Mouse (Mus musculus) layer of hippocampus, postnatal 25 days (tissue): ENCODE results near the gene Fchsd2. TPM values are rescaled to one million over a fixed set of nuclear protein-coding genes. Genes with fewer than 3 reads are reported as not detected.

Source experiments
- DNase-seq, 2 experiments: peaks; one replicate each; pipeline ENCODE4 v3.0.0; 2022; ENCODE audit warnings: mixed read lengths in 2 of 2, low spot score in 1 of 2; ENCODE audit errors: extremely low spot score in 1 of 2
- total RNA-seq, 2 experiments: library from RNA; stranded (reverse); gene quantifications; 2 replicates each; pipeline ENCODE4 v1.2.3; 2021

Fchsd2 gene
- total RNA-seq, 2 experiments from 2014 or later, result 33.0 to 41.8 TPM

DNA sequence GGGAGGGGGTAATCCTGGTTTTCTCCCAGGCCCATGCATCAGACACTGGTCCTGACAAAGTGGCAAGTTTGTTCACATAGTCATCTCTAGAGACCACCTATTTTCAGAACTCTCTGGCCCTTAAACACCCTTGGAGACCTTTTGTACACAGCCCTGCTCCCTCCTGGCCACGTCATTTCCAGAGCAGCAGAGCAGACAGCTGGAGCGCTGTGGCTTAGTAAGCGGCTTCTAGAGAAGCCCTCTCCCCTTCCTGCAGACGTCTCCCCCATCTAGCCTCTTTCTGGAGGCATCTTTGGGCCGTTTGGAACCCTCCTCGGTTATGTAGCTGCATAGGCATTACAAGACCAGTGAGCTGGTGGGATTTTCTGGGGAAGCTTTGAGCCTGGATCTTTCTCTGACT, 21.6 kb upstream of the Fchsd2 start:
- no peak for DNase-seq

DNA sequence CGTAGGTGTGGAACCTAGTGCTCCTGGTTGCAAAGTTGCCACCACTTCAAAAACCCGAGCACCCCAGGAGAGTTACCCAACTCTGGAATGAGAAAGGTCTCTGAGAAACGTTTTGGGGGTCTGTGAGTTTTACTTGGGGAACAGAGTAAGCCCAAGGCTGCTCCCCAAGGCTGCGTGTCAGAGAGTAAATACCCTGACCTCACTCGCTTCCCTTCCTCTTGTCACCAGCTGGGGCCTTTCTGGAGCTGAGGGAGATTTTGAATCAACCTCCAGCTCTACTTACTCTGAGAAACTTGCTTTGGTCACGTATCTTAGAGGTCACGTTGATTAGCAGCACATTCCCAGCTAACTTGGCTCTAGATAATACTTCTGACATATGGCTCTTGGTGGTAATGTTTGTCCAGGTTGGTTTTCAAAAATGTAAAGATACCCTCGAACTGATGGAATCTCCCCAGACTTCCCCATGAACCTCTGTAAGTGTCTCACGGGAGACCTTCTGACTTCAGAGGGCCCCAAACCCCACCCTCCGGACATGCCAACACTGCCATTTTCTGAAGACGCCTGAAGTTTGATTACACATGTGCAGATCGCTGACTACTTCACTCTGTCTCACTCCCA, 20.4 kb upstream of the Fchsd2 start:
- no peak for DNase-seq

DNA sequence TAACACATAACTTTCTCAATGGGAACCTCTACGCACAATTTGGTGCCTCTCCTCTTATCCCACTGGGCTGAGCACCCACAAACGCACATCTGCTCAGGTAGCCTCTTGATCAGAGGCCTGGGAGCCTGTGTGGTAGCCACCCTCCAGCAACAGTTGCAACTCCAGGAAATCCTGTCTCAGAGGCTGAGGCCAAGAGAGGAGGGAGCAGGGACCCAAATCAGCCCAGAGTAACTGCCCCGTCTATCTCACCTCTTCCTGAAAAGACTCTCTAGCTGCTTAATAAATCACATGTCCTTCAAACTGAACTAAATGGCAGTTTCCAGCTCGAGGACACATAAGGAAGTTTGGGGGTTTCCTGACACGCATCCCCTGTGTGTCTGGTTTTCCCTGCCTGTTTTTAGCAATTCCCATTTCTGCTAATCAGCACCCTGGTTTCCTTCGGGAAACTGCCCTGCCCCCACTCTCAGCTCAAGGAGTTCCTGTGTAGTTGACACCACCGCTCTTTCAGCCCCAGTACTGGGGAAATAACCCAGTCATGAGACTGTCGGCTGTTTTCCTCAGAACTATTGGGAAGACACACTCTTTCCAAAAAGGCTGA, 18.4 kb upstream of the Fchsd2 start:
- DNase-seq, result no peak

DNA sequence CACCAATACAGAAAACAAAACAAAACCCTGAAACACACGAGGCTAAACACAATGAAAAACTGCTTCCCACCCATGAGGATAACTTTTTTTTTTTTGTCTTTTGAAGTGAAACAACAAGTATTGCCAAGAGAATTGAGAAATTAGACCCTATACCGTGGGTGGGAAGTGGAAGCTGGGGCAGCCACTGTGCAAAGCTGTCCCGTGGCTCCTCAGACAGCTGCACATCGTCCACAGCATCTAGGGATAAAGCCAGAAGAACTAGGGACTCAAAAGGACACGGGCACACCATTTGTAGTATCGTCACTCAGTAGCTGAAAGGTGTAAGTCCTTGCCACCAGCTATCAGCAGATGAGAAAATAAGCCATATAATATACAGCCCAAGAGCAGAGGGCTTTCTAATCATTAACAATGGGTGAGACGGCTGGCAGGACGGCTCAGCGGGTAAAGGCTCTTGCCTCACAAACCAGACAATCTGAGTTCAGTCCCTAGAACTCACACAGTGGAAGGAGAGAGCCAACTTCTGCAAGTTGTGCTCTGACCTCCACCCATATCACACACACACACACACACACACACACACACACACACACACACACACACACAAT, 9.0 kb upstream of the Fchsd2 start:
- no peak for DNase-seq

DNA sequence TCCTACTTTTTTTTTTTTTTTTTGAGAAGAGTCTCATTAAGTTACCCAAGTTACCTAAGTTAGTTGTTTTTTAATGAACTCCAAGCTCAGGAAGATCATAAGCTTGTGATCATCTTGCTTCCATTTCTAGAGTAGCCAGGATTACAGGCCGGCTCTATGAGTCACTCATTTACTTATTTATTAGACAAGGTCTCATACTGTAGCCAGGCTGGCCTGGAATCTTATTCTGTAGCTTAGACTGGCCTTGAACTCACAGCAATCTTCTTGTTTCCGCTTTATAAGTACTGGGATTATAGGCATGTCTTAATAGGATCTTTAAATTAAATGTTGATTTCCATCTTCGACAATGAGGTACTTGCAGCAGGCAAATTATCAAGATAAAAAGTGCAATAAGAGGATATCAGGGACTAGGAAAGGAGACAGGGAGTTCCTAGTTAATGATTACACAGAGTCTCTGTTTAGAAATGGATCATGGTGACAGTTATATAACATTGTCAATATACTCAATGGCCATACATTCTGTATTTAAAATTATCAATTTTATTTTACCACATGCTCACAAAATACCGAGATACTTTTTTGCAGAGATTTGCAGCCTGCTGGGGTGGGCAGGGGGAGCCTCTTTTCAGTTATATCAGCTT, 7.7 kb upstream of the Fchsd2 start:
- DNase-seq, result no peak

DNA sequence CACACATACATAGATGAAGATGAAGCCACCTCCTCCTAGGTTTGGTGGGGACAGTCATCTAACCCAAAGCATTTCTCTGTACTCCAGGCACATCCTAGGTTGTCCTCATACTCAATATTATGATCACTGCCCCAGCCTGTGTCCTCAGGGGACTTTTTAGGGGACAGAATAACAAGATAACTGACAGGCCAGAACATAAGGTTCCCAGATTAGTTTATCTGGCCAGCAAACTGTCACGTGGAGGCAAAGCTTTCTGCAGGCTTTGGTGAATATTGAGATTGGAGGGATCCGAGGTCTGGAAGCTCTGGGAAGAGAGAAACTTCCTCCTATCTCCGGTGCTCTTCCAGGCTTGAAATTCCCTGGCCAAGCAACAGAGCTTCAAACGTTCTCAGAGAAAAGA, 6.9 kb upstream of the Fchsd2 start:
- DNase-seq, result no peak

DNA sequence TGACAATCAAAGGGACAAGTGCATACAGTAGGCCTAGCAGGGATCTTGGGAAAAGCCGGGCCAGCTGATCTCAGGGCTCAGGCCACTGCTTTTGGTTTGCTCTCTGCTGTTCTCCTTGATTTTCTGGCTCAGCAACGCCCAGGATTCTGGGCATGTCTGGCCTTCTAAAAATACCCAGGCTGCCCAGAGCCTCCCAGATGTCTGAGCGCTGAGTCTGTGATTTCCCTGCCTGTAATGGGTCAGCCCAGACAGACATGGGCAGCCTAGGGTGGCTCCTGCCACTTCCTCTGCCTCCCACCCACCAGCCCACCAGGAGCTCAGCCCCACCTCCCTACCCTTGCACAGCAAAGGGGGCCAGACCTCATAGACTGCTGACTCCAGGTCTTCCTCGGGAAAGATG, 4.0 kb upstream of the Fchsd2 start:
- DNase-seq, result no peak

DNA sequence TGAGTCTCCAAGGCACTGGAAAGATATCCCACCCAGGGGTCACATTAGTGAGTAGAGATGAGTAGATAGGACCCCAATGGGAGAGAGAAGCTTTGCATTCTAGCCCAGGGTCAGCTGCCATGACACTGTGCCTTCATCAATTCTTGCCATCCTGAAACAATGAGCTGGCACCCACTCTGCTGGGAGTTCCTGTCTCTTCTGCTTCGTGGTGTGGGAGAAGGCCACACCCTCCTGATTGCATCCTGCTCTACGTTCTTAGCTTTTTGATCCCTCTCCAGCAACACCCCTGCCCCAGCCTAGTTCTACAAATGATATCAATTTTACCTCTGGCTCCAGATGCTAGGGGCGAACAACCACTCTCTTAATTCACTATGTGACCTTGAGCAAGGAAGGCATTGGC, 3.4 kb upstream of the Fchsd2 start:
- no peak for DNase-seq

DNA sequence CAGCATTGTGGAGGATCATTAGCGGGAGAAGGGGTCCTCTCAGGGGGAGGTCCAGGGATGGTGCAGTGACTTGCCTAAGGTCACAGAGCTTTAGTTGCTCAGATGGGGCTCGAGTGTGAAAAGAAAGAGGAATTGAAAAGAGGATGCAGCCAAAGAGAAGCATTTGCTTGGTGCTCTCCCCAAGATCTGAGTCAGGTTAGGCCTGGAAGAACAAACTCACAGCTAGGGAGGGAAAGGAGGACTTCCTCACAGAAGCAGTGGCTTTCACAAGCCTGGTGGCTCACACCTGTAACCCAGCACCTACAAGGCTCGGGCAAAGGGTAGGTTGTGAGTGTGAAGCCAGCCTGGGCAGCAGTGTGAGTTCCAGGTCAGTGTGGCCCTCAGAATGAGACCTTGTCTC, 568 bp downstream of the Fchsd2 start:
- DNase-seq, result no peak

DNA sequence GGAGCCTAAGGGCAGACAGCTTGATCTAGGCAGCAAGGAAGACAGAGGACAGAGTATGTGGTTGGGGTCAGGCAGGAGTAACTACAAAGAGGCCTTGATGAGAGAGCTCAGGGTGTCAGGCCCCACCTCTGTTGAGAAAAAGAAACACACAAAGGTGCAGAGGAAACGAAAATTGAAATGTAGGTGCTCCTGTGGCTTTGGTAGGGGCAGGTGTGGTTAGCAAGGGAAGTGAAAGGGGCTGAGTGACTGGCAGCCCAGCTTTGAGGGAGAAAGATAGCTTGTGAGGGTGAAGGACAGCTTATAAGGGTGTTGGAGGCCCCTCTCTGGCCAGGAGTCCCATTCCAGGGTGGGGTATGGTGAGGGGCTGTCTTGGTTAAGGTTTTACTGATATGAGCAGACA, 2.1 kb downstream of the Fchsd2 start:
- DNase-seq, result no peak

DNA sequence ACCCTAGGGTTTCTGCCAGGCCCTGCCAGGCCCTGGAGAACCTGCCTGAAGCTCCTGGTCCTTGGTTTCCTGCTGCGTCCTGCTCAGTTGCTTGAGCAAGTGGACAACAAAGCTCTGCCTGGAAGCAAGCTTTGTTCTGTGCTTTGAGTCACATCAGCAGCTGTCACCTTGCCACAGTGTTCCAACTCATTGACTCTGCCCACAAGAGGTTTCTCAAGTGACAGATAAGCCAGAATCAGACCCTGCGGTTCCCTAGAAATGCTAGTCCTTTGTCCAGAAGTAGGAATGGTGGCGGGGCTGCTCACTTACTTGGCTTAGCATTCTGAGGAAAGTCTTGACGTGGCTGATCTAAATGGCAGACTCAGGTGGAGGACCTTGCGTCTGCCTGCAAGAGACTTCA, 2.9 kb downstream of the Fchsd2 start:
- no peak for DNase-seq

DNA sequence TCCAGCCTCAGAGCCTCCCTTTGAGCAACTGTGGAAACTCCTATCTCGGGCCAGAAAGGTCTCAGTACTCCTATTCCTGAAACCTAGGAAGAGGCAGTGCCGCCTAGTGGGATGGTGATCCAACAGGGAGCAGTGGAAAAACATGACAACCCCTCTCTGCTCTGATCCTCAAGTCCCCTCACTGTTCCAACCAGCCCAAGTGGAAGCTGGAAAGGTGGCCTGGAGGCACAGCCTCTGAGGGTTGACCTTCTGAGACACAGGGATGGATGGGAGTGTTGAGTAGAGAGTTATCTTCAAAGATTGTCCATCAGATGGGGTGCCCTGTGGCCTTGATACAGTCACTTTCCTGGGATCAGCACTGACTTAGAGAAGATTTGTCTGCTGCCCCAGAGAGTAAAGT, 3.9 kb downstream of the Fchsd2 start:
- no peak for DNase-seq

DNA sequence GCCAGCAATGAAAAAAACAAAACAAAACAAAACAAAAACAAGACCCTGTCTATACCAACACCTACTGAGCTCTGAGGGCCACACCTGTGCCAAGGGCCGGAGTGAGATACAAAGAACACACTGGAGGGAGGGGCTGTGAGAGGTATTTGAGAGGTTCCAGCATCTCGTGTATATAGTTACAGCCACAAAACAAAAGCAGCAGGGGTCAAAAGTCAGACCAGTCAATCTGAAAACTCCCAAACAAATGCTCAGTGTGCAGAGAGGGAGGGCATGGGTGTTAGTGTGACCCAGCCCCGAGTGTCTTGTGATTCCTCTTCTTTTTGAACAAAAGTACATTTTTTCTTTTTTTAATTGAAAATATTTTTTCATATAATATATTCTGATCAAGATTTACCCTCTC, 4.4 kb downstream of the Fchsd2 start:
- no peak for DNase-seq

DNA sequence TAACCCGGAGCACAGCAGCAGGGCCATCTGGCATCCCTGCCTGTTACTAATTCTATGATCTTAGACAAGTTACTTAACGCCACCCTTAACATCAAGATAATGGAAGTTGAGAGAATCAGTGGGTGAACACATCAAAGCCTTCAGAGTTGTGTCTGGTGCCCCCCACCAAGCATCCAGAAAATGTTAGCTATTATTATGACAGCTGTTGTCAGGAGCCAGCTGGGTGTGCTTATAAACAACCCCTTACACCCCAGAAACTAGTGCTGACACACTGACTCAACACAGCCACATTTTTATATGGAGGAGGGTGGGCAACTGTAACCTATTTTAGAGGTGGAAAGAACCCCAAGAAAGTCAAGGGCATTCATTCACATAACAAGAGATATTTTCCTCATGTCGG, 7.3 kb downstream of the Fchsd2 start:
- DNase-seq, result no peak

DNA sequence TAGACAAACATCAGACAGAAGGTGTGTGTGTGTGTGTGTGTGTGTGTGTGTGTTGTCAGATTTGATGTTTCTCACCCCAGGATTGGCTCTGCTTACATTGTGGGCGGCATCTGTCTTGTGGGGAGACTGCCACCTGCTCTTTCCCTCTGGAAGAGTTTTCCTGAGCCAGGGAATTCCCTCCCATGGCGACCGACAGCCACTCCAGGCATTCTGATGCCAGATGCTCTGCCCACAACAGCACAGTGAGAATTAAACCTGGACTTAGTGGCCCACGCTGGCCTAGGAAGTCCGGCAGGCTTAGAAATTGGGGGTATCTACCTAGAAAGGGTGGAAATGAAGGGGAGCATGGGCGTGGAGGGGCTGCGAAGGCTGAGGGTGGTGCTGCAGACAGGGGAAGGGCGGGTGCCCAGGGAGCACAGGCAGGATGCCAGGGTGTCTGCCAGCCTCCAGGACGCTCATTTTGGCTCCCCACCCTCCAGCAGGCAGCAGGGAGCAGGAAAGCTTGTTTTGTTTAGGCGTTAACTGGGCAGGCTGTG, 8.6 kb downstream of the Fchsd2 start:
- peak; percentile 54 to 57 for DNase-seq

DNA sequence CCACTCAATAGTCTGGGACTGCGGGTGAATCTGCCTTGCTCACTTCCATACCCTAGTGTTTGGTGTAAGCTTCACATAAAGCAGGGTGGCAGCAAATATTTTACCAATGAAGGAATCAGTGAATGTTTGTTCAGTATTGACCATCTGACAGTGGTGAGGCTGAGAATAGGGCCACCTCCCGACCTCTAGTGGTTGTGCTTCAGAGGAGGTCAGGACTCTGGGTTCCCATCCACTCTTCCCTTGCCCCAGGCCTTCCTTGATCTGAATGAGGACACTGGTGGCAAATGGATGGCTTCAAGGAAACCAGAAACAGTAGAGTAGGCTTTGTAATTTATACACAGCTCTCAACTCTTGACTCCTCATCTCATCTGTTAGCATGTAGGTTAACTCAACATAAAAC, 14.0 kb downstream of the Fchsd2 start:
- no peak for DNase-seq

DNA sequence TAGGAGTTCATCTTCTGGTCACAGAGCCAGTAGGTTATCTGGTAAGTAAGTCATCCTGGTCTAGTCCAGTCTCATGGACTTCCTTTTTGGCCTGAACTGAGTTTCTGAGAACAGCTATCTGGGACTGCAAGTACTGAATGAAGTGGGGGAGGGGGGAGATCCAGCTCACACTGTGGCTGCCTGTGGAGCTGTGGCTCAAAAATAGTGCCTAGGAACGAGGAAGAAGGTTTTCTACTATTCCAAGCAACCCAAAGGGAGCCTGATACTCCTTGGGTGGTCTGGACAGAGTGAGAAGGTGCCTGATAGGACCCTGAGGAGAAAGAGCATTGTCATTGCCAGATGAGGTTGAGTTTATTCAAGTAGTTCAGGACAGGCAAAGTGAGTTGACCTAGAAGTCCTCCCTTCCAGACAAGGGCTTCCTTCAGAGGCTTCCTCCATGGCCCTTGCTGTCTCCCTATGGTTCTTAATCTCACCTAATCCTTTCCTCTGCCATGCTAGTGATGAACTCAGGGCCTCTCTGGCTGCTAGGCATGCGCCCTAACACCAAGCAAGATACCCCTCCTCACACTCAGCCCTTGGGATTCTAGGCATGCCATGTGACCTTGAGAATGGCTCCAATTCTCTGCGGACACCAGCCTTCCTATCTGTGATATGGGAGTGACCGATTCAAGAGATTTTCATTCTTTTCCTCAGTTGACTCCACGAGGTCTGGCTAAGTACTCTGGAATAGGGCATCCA, 14.6 kb downstream of the Fchsd2 start:
- no peak for DNase-seq

DNA sequence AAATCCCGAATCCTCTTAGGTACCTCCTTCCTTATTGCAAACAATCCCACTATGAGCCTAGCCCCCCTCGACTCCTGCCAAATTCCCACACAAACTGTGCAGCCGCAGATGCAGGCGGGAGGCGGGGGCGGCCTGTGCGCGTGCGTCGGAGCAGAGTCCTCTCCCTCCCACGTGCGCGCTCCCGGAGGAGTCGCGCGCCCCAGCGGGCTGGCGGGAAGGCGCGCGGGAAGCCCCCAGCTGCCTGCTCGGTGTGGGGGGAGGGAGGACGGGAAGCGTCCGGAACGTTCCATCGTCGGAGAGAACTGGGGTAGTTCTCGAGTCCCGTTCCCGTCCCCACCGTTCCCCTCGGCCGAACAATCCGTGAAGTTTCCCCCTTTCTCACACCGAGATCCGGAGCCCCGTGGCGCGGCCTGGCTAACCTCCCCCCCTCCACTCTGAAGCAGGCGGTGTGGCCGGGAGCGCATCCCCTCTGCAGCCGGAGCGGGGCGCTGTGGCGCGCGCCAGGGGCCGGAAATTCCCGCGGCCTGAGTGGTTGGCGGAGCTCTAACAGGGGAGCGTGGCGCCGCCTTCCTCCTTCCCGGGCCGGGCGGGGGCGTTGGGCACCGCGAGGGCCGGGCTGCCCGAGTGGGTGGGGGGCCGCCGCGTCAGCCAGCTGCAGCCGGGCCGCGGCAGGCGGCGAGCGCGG, 15.4 kb downstream of the Fchsd2 start:
- DNase-seq, result peak; percentile 95 to 99

DNA sequence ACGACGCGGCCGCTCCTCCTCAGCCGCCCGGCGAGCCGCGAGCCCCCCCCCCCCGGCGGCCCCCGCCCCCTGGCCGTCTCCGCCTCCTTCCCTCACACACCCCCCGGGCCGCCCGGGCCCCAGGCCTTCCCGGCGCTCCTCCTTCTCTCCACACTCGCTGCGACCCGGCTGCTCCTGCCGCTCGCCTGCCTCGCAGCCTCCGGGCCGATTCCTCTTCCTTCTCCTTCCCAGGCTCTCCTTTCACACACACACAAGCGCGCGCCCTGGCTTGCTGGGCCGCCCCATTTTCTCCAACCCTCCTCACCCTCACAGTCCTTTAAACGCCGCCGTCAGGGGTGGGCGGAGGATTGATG, 16.0 kb downstream of the Fchsd2 start:
- DNase-seq, result peak; percentile 62 to 68
